Mouse (Mus musculus): Measurements from ENCODE around the gene Mrtfa. TPM values are rescaled to one million over a fixed set of nuclear protein-coding genes. Genes with fewer than 3 reads are reported as not detected.

The Mrtfa gene
- polyA plus RNA-seq, 1 experiment from 2014 or later = 29.2 TPM

DNA sequence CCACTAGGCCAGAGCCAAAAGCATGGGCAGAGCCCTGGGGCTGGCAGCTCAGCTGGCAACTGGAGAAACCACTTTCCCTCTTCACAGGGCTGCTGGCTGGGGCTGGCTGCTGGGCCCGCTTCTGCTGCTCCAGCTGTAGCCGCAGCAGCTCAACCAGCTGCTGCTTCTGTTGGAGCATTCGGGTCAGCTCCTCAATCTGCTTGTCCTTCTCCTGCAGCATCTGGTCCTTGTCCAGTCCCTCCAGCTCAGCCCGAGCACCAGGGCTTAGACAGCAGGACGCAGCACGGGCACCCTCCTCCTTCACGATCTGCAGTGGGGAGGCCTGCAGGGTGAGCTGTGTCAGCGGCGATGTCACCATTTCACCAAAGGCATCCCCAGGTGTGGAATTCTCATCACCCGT, 174.1 kb downstream of the Mrtfa start:
- Histone ChIP-seq H3K27ac (replicated peaks) (no peak overlapping the region), H3K9me3 (no peaks in the 10 kb centered on the region), H3K36me3 (peaks cover 98% of the 10 kb centered on the region), H3K4me2 (replicated peaks) (no peak overlapping the region), H3K4me3 (no peak overlapping the region), H3K4me1 (no peaks in the 10 kb centered on the region), H3K27me3 (no peaks in the 10 kb centered on the region), H3K9ac (replicated peaks) (no peak overlapping the region)
- WGBS = 93% methylated on average over 10 of the region's 10 CpGs
- ATAC-seq (ENCODE audit: low FRiP score, low read depth) = no peak

- no peak overlapping the region for H3K4me3 ChIP-seq
Measured at GRCm38 (mm10) chr15:81015068-81015744, 175.4 kb downstream of the Mrtfa start.

GRCm38 (mm10) chr15:81013186-81013585, 177.4 kb downstream of the Mrtfa start:
- no peaks in the 10 kb centered on the region for H3K4me1 ChIP-seq
- no peak overlapping the region for H3K27ac ChIP-seq (replicated peaks)
- H3K27me3 ChIP-seq = no peaks in the 10 kb centered on the region
- peaks cover 94% of the 10 kb centered on the region for H3K36me3 ChIP-seq
- 87% methylated on average over 7 of the region's 7 CpGs for WGBS
- no peak overlapping the region for H3K4me2 ChIP-seq (replicated peaks)
- no peak overlapping the region for H3K4me3 ChIP-seq
- no peaks in the 10 kb centered on the region for H3K9me3 ChIP-seq
- H3K9ac ChIP-seq (replicated peaks) = no peak overlapping the region
- no peak for ATAC-seq (ENCODE audit: low FRiP score, low read depth)

More at GRCm38 (mm10) chr15:81015068-81015744, 175.4 kb downstream of the Mrtfa start:
- no peak overlapping the region for H3K9ac ChIP-seq (replicated peaks)
- H3K36me3 ChIP-seq = peaks cover 98% of the 10 kb centered on the region
- no peaks in the 10 kb centered on the region for H3K9me3 ChIP-seq
- no peak overlapping the region for H3K27ac ChIP-seq (replicated peaks)
- ATAC-seq (ENCODE audit: low FRiP score, low read depth) = no peak
- no peaks in the 10 kb centered on the region for H3K4me1 ChIP-seq
- 94% methylated on average over 5 of the region's 5 CpGs for WGBS
- no peak overlapping the region for H3K4me2 ChIP-seq (replicated peaks)
- no peaks in the 10 kb centered on the region for H3K27me3 ChIP-seq

DNA sequence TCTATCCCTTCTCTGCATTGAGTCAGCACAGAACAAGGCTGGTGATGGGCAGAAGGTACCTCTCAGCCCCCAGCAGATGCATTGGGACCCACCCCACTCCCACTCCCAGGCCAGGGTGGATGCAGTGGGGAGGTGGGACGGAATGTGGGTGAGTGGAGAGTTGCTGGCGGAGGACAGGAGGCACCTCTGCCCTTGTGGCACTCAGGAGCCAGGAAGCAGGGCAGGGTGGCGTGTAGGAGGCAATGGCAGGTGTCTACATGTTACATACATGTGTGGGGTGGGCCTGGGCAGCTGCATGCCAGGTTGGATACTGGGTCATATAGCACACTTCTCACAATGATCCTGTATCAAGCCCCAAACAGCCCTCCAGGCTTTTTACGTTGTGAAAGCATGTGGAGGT, 178.2 kb downstream of the Mrtfa start:
- Histone ChIP-seq H3K27me3 (no peaks in the 10 kb centered on the region), H3K4me1 (no peaks in the 10 kb centered on the region), H3K4me3 (no peak overlapping the region), H3K9me3 (no peaks in the 10 kb centered on the region), H3K4me2 (replicated peaks) (no peak overlapping the region), H3K9ac (replicated peaks) (no peak overlapping the region), H3K27ac (replicated peaks) (no peak overlapping the region), H3K36me3 (peaks cover 87% of the 10 kb centered on the region)
- 93% methylated on average over 4 of the region's 4 CpGs for WGBS
- ATAC-seq (ENCODE audit: low FRiP score, low read depth) = no peak

- Histone ChIP-seq H3K4me3 (no peak overlapping the region), H3K27ac (replicated peaks) (no peak overlapping the region), H3K9ac (replicated peaks) (no peak overlapping the region), H3K4me1 (no peaks in the 10 kb centered on the region), H3K36me3 (peaks cover 82% of the 10 kb centered on the region), H3K4me2 (replicated peaks) (no peak overlapping the region), H3K27me3 (no peaks in the 10 kb centered on the region), H3K9me3 (no peaks in the 10 kb centered on the region)
- 75% methylated on average over 3 of the region's 3 CpGs for WGBS
- no peak for ATAC-seq (ENCODE audit: low FRiP score, low read depth)
Measured at GRCm38 (mm10) chr15:81011523-81011922, 179.0 kb downstream of the Mrtfa start.

GRCm38 (mm10) chr15:81010114-81010513, 180.4 kb downstream of the Mrtfa start:
- Histone ChIP-seq H3K27ac (replicated peaks) (no peak overlapping the region), H3K9me3 (no peaks in the 10 kb centered on the region), H3K36me3 (peaks cover 72% of the 10 kb centered on the region), H3K4me3 (no peak overlapping the region), H3K9ac (replicated peaks) (no peak overlapping the region), H3K4me1 (no peaks in the 10 kb centered on the region), H3K27me3 (no peaks in the 10 kb centered on the region), H3K4me2 (replicated peaks) (no peak overlapping the region)
- no peak for ATAC-seq (ENCODE audit: low FRiP score, low read depth)
- WGBS = 91% methylated on average over 7 of the region's 7 CpGs

DNA sequence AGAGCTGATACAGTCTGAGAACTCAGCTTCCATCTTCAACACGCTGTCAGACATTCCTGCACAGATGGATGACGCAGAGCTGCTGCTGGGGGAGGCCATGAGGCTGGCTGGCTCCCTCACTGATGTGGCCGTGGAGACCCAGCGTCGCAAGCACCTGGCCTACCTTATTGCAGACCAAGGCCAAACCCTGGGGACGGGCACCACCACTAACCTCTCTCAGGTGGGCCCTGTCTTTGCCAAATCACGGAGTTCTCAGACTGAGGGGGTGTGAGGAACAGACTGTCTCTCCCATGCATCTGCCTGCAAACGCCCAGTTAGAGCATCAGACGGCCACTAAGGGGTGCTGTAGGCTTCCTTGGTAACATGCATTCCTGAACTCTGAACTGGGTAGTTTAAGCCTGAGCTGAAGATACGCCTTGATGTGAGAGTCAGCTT, 181.9 kb downstream of the Mrtfa start:
- H3K4me3 ChIP-seq = no peak overlapping the region
- no peaks in the 10 kb centered on the region for H3K27me3 ChIP-seq
- WGBS = 63% methylated on average over 10 of the region's 10 CpGs
- no peak overlapping the region for H3K9ac ChIP-seq (replicated peaks)
- no peaks in the 10 kb centered on the region for H3K4me1 ChIP-seq
- no peak for ATAC-seq (ENCODE audit: low FRiP score, low read depth)
- H3K9me3 ChIP-seq = no peaks in the 10 kb centered on the region
- peaks cover 60% of the 10 kb centered on the region for H3K36me3 ChIP-seq
- H3K4me2 ChIP-seq (replicated peaks) = no peak overlapping the region
- no peak overlapping the region for H3K27ac ChIP-seq (replicated peaks)

- ATAC-seq (ENCODE audit: low FRiP score, low read depth) = no peak
- Histone ChIP-seq H3K27me3 (no peaks in the 10 kb centered on the region), H3K36me3 (peaks cover 52% of the 10 kb centered on the region), H3K27ac (replicated peaks) (no peak overlapping the region), H3K9ac (replicated peaks) (no peak overlapping the region), H3K4me2 (replicated peaks) (no peak overlapping the region), H3K4me1 (no peaks in the 10 kb centered on the region), H3K9me3 (no peaks in the 10 kb centered on the region), H3K4me3 (no peak overlapping the region)
- 86% methylated on average over 8 of the region's 8 CpGs for WGBS
Measured at GRCm38 (mm10) chr15:81007905-81008304, 182.7 kb downstream of the Mrtfa start.

DNA sequence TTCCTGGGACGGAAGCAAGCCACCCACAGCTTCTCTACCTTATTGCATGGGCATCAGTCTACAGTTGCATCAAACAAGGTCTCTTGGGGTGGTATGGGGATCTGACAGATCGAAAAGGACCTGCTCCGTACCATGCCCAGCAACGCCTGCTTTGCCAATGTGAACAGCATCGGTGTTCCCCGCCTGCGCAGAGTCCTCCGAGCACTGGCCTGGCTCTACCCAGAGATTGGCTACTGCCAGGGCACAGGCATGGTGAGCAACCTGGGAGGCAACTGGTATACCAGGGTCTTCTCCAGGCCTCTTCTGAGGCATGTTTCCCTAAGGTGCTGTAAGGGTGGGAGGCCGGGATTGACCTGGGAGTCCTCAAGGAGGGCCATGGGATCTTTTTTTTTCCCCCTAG, 183.2 kb downstream of the Mrtfa start:
- H3K36me3 ChIP-seq = peaks cover 46% of the 10 kb centered on the region
- no peak overlapping the region for H3K27ac ChIP-seq (replicated peaks)
- H3K4me1 ChIP-seq = no peaks in the 10 kb centered on the region
- H3K27me3 ChIP-seq = no peaks in the 10 kb centered on the region
- no peak overlapping the region for H3K4me3 ChIP-seq
- H3K9ac ChIP-seq (replicated peaks) = no peak overlapping the region
- no peaks in the 10 kb centered on the region for H3K9me3 ChIP-seq
- 96% methylated on average over 9 of the region's 9 CpGs for WGBS
- ATAC-seq (ENCODE audit: low FRiP score, low read depth) = no peak
- H3K4me2 ChIP-seq (replicated peaks) = no peak overlapping the region

- no peak overlapping the region for H3K4me2 ChIP-seq (replicated peaks)
- no peak overlapping the region for H3K9ac ChIP-seq (replicated peaks)
- H3K9me3 ChIP-seq = no peaks in the 10 kb centered on the region
- WGBS = 86% methylated on average over 10 of the region's 10 CpGs
- H3K27me3 ChIP-seq = no peaks in the 10 kb centered on the region
- H3K27ac ChIP-seq (replicated peaks) = no peak overlapping the region
- ATAC-seq (ENCODE audit: low FRiP score, low read depth) = no peak
- no peak overlapping the region for H3K4me3 ChIP-seq
- no peaks in the 10 kb centered on the region for H3K4me1 ChIP-seq
- H3K36me3 ChIP-seq = peaks cover 35% of the 10 kb centered on the region
Measured at GRCm38 (mm10) chr15:81006127-81006735, 184.3 kb downstream of the Mrtfa start.

DNA sequence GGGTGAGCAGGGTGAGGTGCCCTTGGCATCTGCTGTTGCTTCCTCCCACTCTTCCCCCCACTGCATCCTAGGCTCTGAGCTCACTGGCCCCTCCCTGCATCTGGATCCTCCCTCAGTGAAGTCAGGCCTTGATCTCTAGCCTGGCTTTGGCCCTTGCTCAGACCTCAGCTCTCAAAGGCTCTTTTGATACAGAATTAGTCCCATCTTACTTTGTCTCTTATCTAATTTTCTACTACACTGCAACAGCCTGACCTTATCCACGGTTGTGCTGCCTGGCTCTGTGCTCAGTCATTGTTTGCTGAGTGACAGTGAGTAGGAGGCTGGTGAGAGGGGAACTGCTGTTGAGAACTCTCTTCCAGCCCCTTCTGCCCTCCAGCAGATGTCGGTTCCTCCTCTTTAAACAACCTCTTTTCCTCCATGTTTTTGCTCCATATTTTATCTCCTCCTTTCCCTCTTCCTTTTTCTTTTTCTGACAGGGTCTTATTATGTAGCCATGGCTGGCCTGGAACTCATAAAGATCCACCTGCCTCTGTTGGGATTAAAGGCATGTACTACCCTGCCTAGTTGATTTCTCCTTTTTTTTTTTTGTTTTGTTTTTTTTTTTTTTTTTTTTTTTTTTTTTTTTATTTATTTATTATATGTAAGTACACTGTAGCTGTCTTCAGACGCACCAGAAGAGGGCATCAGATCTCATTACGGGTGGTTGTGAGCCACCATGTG, 190.0 kb downstream of the Mrtfa start:
- no peak overlapping the region for H3K9ac ChIP-seq (replicated peaks)
- no peak for ATAC-seq (ENCODE audit: low FRiP score, low read depth)
- no peaks in the 10 kb centered on the region for H3K27me3 ChIP-seq
- H3K36me3 ChIP-seq = no peaks in the 10 kb centered on the region
- H3K4me1 ChIP-seq = 0 out of 2 replicates have a peak, but pooled peaks cover 4% of the 10 kb centered on the region
- H3K4me3 ChIP-seq = no peak overlapping the region
- H3K4me2 ChIP-seq (replicated peaks) = no peak overlapping the region
- no peak overlapping the region for H3K27ac ChIP-seq (replicated peaks)
- H3K9me3 ChIP-seq = no peaks in the 10 kb centered on the region
- WGBS = 60% methylated on average over 3 of the region's 4 CpGs

GRCm38 (mm10) chr15:80997077-80997476, 193.5 kb downstream of the Mrtfa start:
- no peak overlapping the region for H3K4me2 ChIP-seq (replicated peaks)
- 61% methylated on average over 1 of the region's 1 CpGs for WGBS
- no peak for ATAC-seq (ENCODE audit: low FRiP score, low read depth)

More at GRCm38 (mm10) chr15:80997077-80997476, 193.5 kb downstream of the Mrtfa start:
- H3K9ac ChIP-seq (replicated peaks) = no peak overlapping the region
- no peak overlapping the region for H3K4me3 ChIP-seq
- no peaks in the 10 kb centered on the region for H3K27me3 ChIP-seq
- no peaks in the 10 kb centered on the region for H3K9me3 ChIP-seq
- no peaks in the 10 kb centered on the region for H3K36me3 ChIP-seq
- H3K27ac ChIP-seq (replicated peaks) = no peak overlapping the region
- H3K4me1 ChIP-seq = 0 out of 2 replicates have a peak, but pooled peaks cover 4% of the 10 kb centered on the region

Measured in midbrain, embryonic 12.5 days (tissue).